Mouse (Mus musculus): ENCODE measurements at regions not wholly inside any gene's neighbourhood (a gene's known extent, or its start where the extent isn't known, plus 50 kb on each side); places are given as distances from the start of the nearest gene placed in this dataset.

- intact Hi-C loops (cut with DNase I) = no loop called here
- DNase-seq = no peak
Observed at GRCm38 (mm10) chr15:59799124-59799815, 217.1 kb downstream of the 4933412E24Rik start.

GRCm38 (mm10) chr15:59798486-59798885, 217.9 kb downstream of the 4933412E24Rik start:
- no peak for DNase-seq
- intact Hi-C loops (cut with DNase I) = no loop called here

GRCm38 (mm10) chr15:59795717-59796116, 220.7 kb downstream of the 4933412E24Rik start:
- intact Hi-C loops (cut with DNase I) = no loop called here
- DNase-seq = peak; percentile 24 to 28

GRCm38 (mm10) chr15:59794871-59795270, 221.5 kb downstream of the 4933412E24Rik start:
- intact Hi-C loops (cut with DNase I) = no loop called here
- no peak for DNase-seq

- intact Hi-C loops (cut with DNase I) = no loop called here
- DNase-seq = no peak
Observed at GRCm38 (mm10) chr15:59786706-59787425, 229.5 kb downstream of the 4933412E24Rik start.

- intact Hi-C loops (cut with DNase I) = no loop called here
- no peak for DNase-seq
Observed at GRCm38 (mm10) chr15:59785981-59786380, 230.4 kb downstream of the 4933412E24Rik start.

GRCm38 (mm10) chr15:59784556-59784929, 231.9 kb downstream of the 4933412E24Rik start:
- intact Hi-C loops (cut with DNase I) = no loop called here
- no peak for DNase-seq

GRCm38 (mm10) chr15:59783782-59784555, 232.4 kb downstream of the 4933412E24Rik start:
- peak; percentile 34 to 56 for DNase-seq
- intact Hi-C loops (cut with DNase I) = no loop called here

GRCm38 (mm10) chr15:59783393-59783781, 233.0 kb downstream of the 4933412E24Rik start:
- intact Hi-C loops (cut with DNase I) = no loop called here
- DNase-seq = no peak

GRCm38 (mm10) chr15:59780506-59780905, 235.9 kb downstream of the 4933412E24Rik start:
- intact Hi-C loops (cut with DNase I) = no loop called here

GRCm38 (mm10) chr15:59777307-59777871, 239.0 kb downstream of the 4933412E24Rik start:
- peak; percentile 84 to 87 for DNase-seq

More at GRCm38 (mm10) chr15:59780506-59780905, 235.9 kb downstream of the 4933412E24Rik start:
- DNase-seq = no peak

GRCm38 (mm10) chr15:59775781-59776180, 240.6 kb downstream of the 4933412E24Rik start:
- peak in 1 of 2 experiments; percentile 41 for DNase-seq
- intact Hi-C loops (cut with DNase I) = no loop called here

More at GRCm38 (mm10) chr15:59777307-59777871, 239.0 kb downstream of the 4933412E24Rik start:
- intact Hi-C loops (cut with DNase I) = no loop called here

- intact Hi-C loops (cut with DNase I) = no loop called here
- DNase-seq = no peak
Observed at GRCm38 (mm10) chr15:59773983-59774382, 242.4 kb downstream of the 4933412E24Rik start.

GRCm38 (mm10) chr15:59772595-59772994, 243.8 kb downstream of the 4933412E24Rik start:
- no peak for DNase-seq
- intact Hi-C loops (cut with DNase I) = no loop called here

- DNase-seq = no peak
- intact Hi-C loops (cut with DNase I) = no loop called here
Observed at GRCm38 (mm10) chr15:59762061-59762460, 254.4 kb downstream of the 4933412E24Rik start.

GRCm38 (mm10) chr15:59760490-59760889, 255.9 kb downstream of the 4933412E24Rik start:
- no peak for DNase-seq
- intact Hi-C loops (cut with DNase I) = no loop called here

- intact Hi-C loops (cut with DNase I) = no loop called here
Observed at GRCm38 (mm10) chr15:59759566-59759965, 256.8 kb downstream of the 4933412E24Rik start.

GRCm38 (mm10) chr15:59758971-59759370, 257.4 kb downstream of the 4933412E24Rik start:
- DNase-seq = no peak

More at GRCm38 (mm10) chr15:59759566-59759965, 256.8 kb downstream of the 4933412E24Rik start:
- DNase-seq = peak; percentile 43 to 49

GRCm38 (mm10) chr15:59756141-59756540, 260.3 kb downstream of the 4933412E24Rik start:
- DNase-seq = peak; percentile 46 to 49
- intact Hi-C loops (cut with DNase I) = no loop called here

More at GRCm38 (mm10) chr15:59758971-59759370, 257.4 kb downstream of the 4933412E24Rik start:
- intact Hi-C loops (cut with DNase I) = no loop called here

- DNase-seq = no peak
- intact Hi-C loops (cut with DNase I) = no loop called here
Observed at GRCm38 (mm10) chr15:59754906-59755305, 261.5 kb downstream of the 4933412E24Rik start.

- intact Hi-C loops (cut with DNase I) = no loop called here
- no peak for DNase-seq
Observed at GRCm38 (mm10) chr15:59752277-59752676, 264.1 kb downstream of the 4933412E24Rik start.

Measured in heart, postnatal 36 days (tissue).